Mouse (Mus musculus) midbrain, postnatal 0 days (tissue): Measurements from ENCODE around the gene Oscar. TPM values are rescaled to one million over a fixed set of nuclear protein-coding genes. Genes with fewer than 3 reads are reported as not detected.

Source experiments
- ATAC-seq: fragments of 200-750 bp; cut with Nextera tagmentation; 2 replicates; pipeline ENCODE4 v1.8.0; 2017; ENCODE audit warnings: moderate number of reproducible peaks, mild to moderate bottlenecking, moderate TSS enrichment, moderate library complexity; ENCODE audit not compliant: low FRiP score
- DNase-seq: peaks from one replicate; pipeline ENCODE4 v3.0.0-alpha.2; 2015; ENCODE audit warnings: low spot score
- H3K27ac ChIP-seq: fragments of 300-500 bp; sonication (generic); 2 replicates; pipeline ENCODE4 v1.5.1; 2014; ENCODE audit warnings: low read depth, mild to moderate bottlenecking, low read length, mixed read lengths
- H3K27me3 ChIP-seq: fragments of 300-500 bp; sonication (generic); 2 replicates; pipeline ENCODE4 v1.6.1; 2014; ENCODE audit warnings: low read length, control low read depth, mixed read lengths; ENCODE audit not compliant: insufficient read depth
- H3K36me3 ChIP-seq: fragments of 300-500 bp; sonication (generic); 2 replicates; pipeline ENCODE4 v1.6.1; 2014; ENCODE audit warnings: low read length, control low read depth, mixed read lengths; ENCODE audit not compliant: insufficient read depth
- H3K4me1 ChIP-seq: fragments of 300-500 bp; sonication (generic); 2 replicates; pipeline ENCODE4 v1.6.1; 2014; ENCODE audit warnings: mild to moderate bottlenecking, control low read depth, antibody characterized with exemption, low read length, mixed read lengths; ENCODE audit not compliant: insufficient read depth
- H3K4me2 ChIP-seq: fragments of 300-500 bp; sonication (generic); 2 replicates; pipeline ENCODE4 v1.6.1; 2014; ENCODE audit warnings: low read depth, mild to moderate bottlenecking, low read length, mixed read lengths; ENCODE audit not compliant: poor library complexity, severe bottlenecking
- H3K4me3 ChIP-seq: fragments of 300-500 bp; sonication (generic); 2 replicates; pipeline ENCODE4 v1.5.1; 2014; ENCODE audit warnings: low read depth, mild to moderate bottlenecking, low read length, moderate library complexity
- H3K9ac ChIP-seq: fragments of 300-500 bp; sonication (generic); replicated peaks from 2 replicates; pipeline ENCODE4 v1.6.1; 2014; ENCODE audit warnings: mild to moderate bottlenecking, low read length, moderate library complexity, mixed read lengths; ENCODE audit not compliant: poor library complexity, severe bottlenecking
- H3K9me3 ChIP-seq: fragments of 300-500 bp; sonication (generic); 2 replicates; pipeline ENCODE4 v1.6.1; 2016; ENCODE audit warnings: low read length, control low read depth
- CTCF ChIP-seq: IDR thresholded peaks from 2 replicates; pipeline ENCODE4 v1.5.1; 2016; ENCODE audit warnings: antibody characterized with exemption, mild to moderate bottlenecking
- WGBS: fragments of 180-500 bp; shearing (Covaris S2); extraction: QIAGEN DNeasy Blood & Tissue Kit; methylation state at CpG from one replicate; pipeline ENCODE4 v1.1.7; 2014; 5-methylcytosine and 5-hydroxymethylcytosine counted together
- microRNA-seq: library from miRNA; unstranded; fragments of <30 nt; microRNA quantifications from one replicate; pipeline ENCODE4, GENCODE M21; 2016; ENCODE audit warnings: borderline number of aligned reads
- polyA plus RNA-seq: library from polyadenylated mRNA; unstranded; fragments of >200 nt; fragmentation: Nextera tagmentation; extraction: Ambion mirVana; gene quantifications from 2 replicates; pipeline ENCODE4 v1.2.1, GENCODE M21; 2015
- total RNA-seq: library from RNA; depleted of rRNA; stranded (reverse); fragments of >200 nt; gene quantifications from 2 replicates; pipeline ENCODE4 v1.2.3, GENCODE M21; 2014; rRNA removed

The Oscar gene
- total and polyA plus RNA-seq, 2 experiments from 2014 or later: 0.55 to 0.77 TPM

- H3K27ac ChIP-seq: no peak overlapping the region
- H3K4me3 ChIP-seq: no peak overlapping the region
- H3K36me3 ChIP-seq: no peaks in the 10 kb centered on the region
- no peak overlapping the region for H3K9ac ChIP-seq
- no peaks in the 10 kb centered on the region for H3K4me1 ChIP-seq
- DNase-seq (no peak), ATAC-seq (no peak)
- no peaks in the 10 kb centered on the region for H3K27me3 ChIP-seq
- no peak for TF ChIP-seq CTCF
- no peak overlapping the region for H3K4me2 ChIP-seq
- H3K9me3 ChIP-seq: no peaks in the 10 kb centered on the region
- 66% methylated on average over 6 of the region's 6 CpGs for WGBS
Observed at GRCm38 (mm10) chr7:3569725-3570124, 46.2 kb downstream of the Oscar start.

GRCm38 (mm10) chr7:3567336-3567735 is 48.6 kb downstream of the Oscar start:
- Histone ChIP-seq H3K27me3 (no peaks in the 10 kb centered on the region), H3K4me3 (no peak overlapping the region), H3K4me1 (no peaks in the 10 kb centered on the region), H3K9ac (no peak overlapping the region), H3K4me2 (no peak overlapping the region), H3K9me3 (no peaks in the 10 kb centered on the region), H3K36me3 (no peaks in the 10 kb centered on the region), H3K27ac (no peak overlapping the region)
- 4% methylated on average over 2 of the region's 2 CpGs for WGBS
- ATAC-seq (no peak), DNase-seq (no peak)
- no peak for TF ChIP-seq CTCF

Small RNAs within 50 kb of the gene (microRNA-seq; reads per million reads assigned to microRNA genes)
- gene Gm25100 (not detected), gene Mir3572 (4.0 reads per million, percentile 6 among the genes with 10 or more reads in this experiment)

Other genes with a start within 250 kb of the Oscar start
- gene Cacng8, start 225.5 kb downstream of the Oscar start, total RNA-seq: 44.0 and 59.0 TPM in 2 replicates
- gene Cacng8, start 225.5 kb downstream of the Oscar start, polyA plus RNA-seq: 20.8 and 21.4 TPM in 2 replicates
- gene Cacng6, start 192.0 kb downstream of the Oscar start, total RNA-seq: not detected in 2 replicates
- 0.20 TPM in 1 of 2 replicates, not detected in the other for gene Cacng6, start 192.0 kb downstream of the Oscar start, polyA plus RNA-seq
- gene Tarm1, start 113.5 kb downstream of the Oscar start, total RNA-seq: not detected in 2 replicates
- not detected in 2 replicates for gene Tarm1, start 113.5 kb downstream of the Oscar start, polyA plus RNA-seq
- gene Ndufa3, start 1.2 kb upstream of the Oscar start, total RNA-seq: 340 and 373 TPM in 2 replicates
- gene Ndufa3, start 1.2 kb upstream of the Oscar start, polyA plus RNA-seq: 556 and 624 TPM in 2 replicates
- 19.7 and 30.7 TPM in 2 replicates for gene Tfpt, start 13.8 kb upstream of the Oscar start, total RNA-seq
- 33.5 and 35.6 TPM in 2 replicates for gene Tfpt, start 13.8 kb upstream of the Oscar start, polyA plus RNA-seq
- gene Prpf31, start 13.8 kb upstream of the Oscar start, total RNA-seq: 58.6 and 58.9 TPM in 2 replicates
- 66.0 and 73.8 TPM in 2 replicates for gene Prpf31, start 13.8 kb upstream of the Oscar start, polyA plus RNA-seq
- 15.1 and 23.3 TPM in 2 replicates for gene Cnot3, start 29.1 kb upstream of the Oscar start, total RNA-seq
- gene Cnot3, start 29.1 kb upstream of the Oscar start, polyA plus RNA-seq: 27.1 and 32.6 TPM in 2 replicates
- gene Leng1, start 49.7 kb upstream of the Oscar start, total RNA-seq: 5.2 and 7.2 TPM in 2 replicates
- 11.2 and 12.1 TPM in 2 replicates for gene Leng1, start 49.7 kb upstream of the Oscar start, polyA plus RNA-seq
- 4.0 and 8.2 TPM in 2 replicates for gene Tmc4, start 61.4 kb upstream of the Oscar start, total RNA-seq
- 3.7 and 4.2 TPM in 2 replicates for gene Tmc4, start 61.4 kb upstream of the Oscar start, polyA plus RNA-seq
- gene Tsen34, start 76.7 kb upstream of the Oscar start, total RNA-seq: 329 and 396 TPM in 2 replicates
- 260 and 263 TPM in 2 replicates for gene Tsen34, start 76.7 kb upstream of the Oscar start, polyA plus RNA-seq
- 219 and 252 TPM in 2 replicates for gene Mboat7, start 77.4 kb upstream of the Oscar start, total RNA-seq
- 134 and 141 TPM in 2 replicates for gene Mboat7, start 77.4 kb upstream of the Oscar start, polyA plus RNA-seq
- 733 and 742 TPM in 2 replicates for gene Rps9, start 87.8 kb upstream of the Oscar start, total RNA-seq
- 638 and 663 TPM in 2 replicates for gene Rps9, start 87.8 kb upstream of the Oscar start, polyA plus RNA-seq
- 0.28 and 0.93 TPM in 2 replicates for gene Pirb, start 104.2 kb upstream of the Oscar start, total RNA-seq
- 0.38 and 0.49 TPM in 2 replicates for gene Pirb, start 104.2 kb upstream of the Oscar start, polyA plus RNA-seq
- gene Gm15448, start 209.5 kb upstream of the Oscar start, total RNA-seq: not detected in 2 replicates
- gene Gm15448, start 209.5 kb upstream of the Oscar start, polyA plus RNA-seq: not detected in 2 replicates
- gene Pira2, start 228.9 kb upstream of the Oscar start, total RNA-seq: not detected in 2 replicates
- not detected in 2 replicates for gene Pira2, start 228.9 kb upstream of the Oscar start, polyA plus RNA-seq